Mouse (Mus musculus) heart, adult 11 months (tissue): ENCODE results near the gene Mynn.
"Not testable (repeated sequence)": the region's sequence is repeated elsewhere in the genome, so short reads cannot be mapped to it uniquely, and the experiment has no call there.

Source experiments
- DNase-seq: peaks from one replicate; pipeline ENCODE4 v3.0.0; 2022

The Mynn gene

GRCm38 (mm10) chr3:30602065-30602739 lies at the start of gene Mynn:
Mynn (plus strand) TSS chr3:30602065.
- DNase-seq, result peak; percentile 100

GRCm38 (mm10) chr3:30553741-30554140 lies 48.1 kb upstream of the Mynn start:
- DNase-seq, result no peak

GRCm38 (mm10) chr3:30560677-30561314 lies 41.1 kb upstream of the Mynn start:
- DNase-seq, result no peak

- not testable (repeated sequence) for DNase-seq
These were observed 35.5 kb upstream of the Mynn start for GRCm38 (mm10) chr3:30566333-30566732.

GRCm38 (mm10) chr3:30573549-30573948 lies 28.3 kb upstream of the Mynn start:
- no peak for DNase-seq

- peak; percentile 29 for DNase-seq
These were observed 13.0 kb upstream of the Mynn start for GRCm38 (mm10) chr3:30588865-30589264.

GRCm38 (mm10) chr3:30592418-30592853 lies 9.4 kb upstream of the Mynn start:
- no peak for DNase-seq

GRCm38 (mm10) chr3:30593719-30594485 lies 8.0 kb upstream of the Mynn start:
- DNase-seq, result peak; percentile 83

GRCm38 (mm10) chr3:30595111-30595832 lies 6.6 kb upstream of the Mynn start:
- DNase-seq, result peak; percentile 96

GRCm38 (mm10) chr3:30597271-30597670 lies 4.6 kb upstream of the Mynn start:
- peak; percentile 55 for DNase-seq

- peak; percentile 92 for DNase-seq
These were observed 1.9 kb upstream of the Mynn start, which contains the start of gene Actrt3 for GRCm38 (mm10) chr3:30599711-30600545. Actrt3 (minus strand) TSS chr3:30599939.

- peak; percentile 92 for DNase-seq
These were observed 1.1 kb upstream of the Mynn start for GRCm38 (mm10) chr3:30600717-30601116.

GRCm38 (mm10) chr3:30601175-30601574 lies 690 bp upstream of the Mynn start:
- DNase-seq, result peak; percentile 98

GRCm38 (mm10) chr3:30601610-30602064 lies 228 bp upstream of the Mynn start:
- DNase-seq, result no peak

- no peak for DNase-seq
These were observed 854 bp downstream of the Mynn start for GRCm38 (mm10) chr3:30602740-30603098.

GRCm38 (mm10) chr3:30603256-30603655 lies 1.4 kb downstream of the Mynn start:
- DNase-seq, result no peak

- no peak for DNase-seq
These were observed 7.1 kb downstream of the Mynn start for GRCm38 (mm10) chr3:30608999-30609398.

- DNase-seq, result no peak
These were observed 9.1 kb downstream of the Mynn start for GRCm38 (mm10) chr3:30610930-30611329.

GRCm38 (mm10) chr3:30620132-30620531 lies 18.3 kb downstream of the Mynn start:
- no peak for DNase-seq

- peak; percentile 15 for DNase-seq
These were observed 31.8 kb downstream of the Mynn start for GRCm38 (mm10) chr3:30633681-30634080.

- no peak for DNase-seq
These were observed 33.8 kb downstream of the Mynn start for GRCm38 (mm10) chr3:30635629-30636028.

GRCm38 (mm10) chr3:30644207-30644606 lies 42.3 kb downstream of the Mynn start, which contains the start of gene Lrriq4:
Lrriq4 (plus strand) TSS chr3:30644507.
- no peak for DNase-seq
